Mouse (Mus musculus): Measurements from ENCODE around the gene Hist1h3a.

- TF ChIP-seq CTCF (IDR thresholded peaks at IDR 0.05; ENCODE audit: borderline replicate concordance, insufficient read depth, low read depth, low read length) (no peak), POLR2A (IDR thresholded peaks at IDR 0.05; ENCODE audit: borderline replicate concordance, insufficient read depth, low read length) (peak; percentile 6; the same call in 1 of the 2 replicates)
These were observed 22.3 kb downstream of the Hist1h3a start for GRCm38 (mm10) chr13:23739922-23740252.
